Mouse (Mus musculus) liver, embryonic 12.5 days (tissue): Measurements from ENCODE around the gene Aar2. TPM values are rescaled to one million over a fixed set of nuclear protein-coding genes. Genes with fewer than 3 reads are reported as not detected.

Experiments used
- ATAC-seq: fragments of 200-750 bp; cut with Nextera tagmentation; 2 replicates; pipeline ENCODE4 v1.8.0; 2017; ENCODE audit warnings: moderate number of reproducible peaks, mild to moderate bottlenecking, moderate library complexity
- H3K27ac ChIP-seq: fragments of 300-500 bp; sonication (generic); 2 replicates; pipeline ENCODE4 v1.5.1; 2016; ENCODE audit warnings: mild to moderate bottlenecking
- H3K27me3 ChIP-seq: fragments of 300-500 bp; sonication (generic); replicated peaks from 2 replicates; pipeline ENCODE4 v1.6.1; 2016; ENCODE audit warnings: mild to moderate bottlenecking, moderate library complexity
- H3K36me3 ChIP-seq: fragments of 300-500 bp; sonication (generic); 2 replicates; pipeline ENCODE4 v1.6.1; 2016; ENCODE audit warnings: mild to moderate bottlenecking, moderate library complexity
- H3K4me1 ChIP-seq: fragments of 300-500 bp; sonication (generic); 2 replicates; pipeline ENCODE4 v1.6.1; 2016
- H3K4me2 ChIP-seq: fragments of 300-500 bp; sonication (generic); 2 replicates; pipeline ENCODE4 v1.6.1; 2016; ENCODE audit warnings: mild to moderate bottlenecking, moderate library complexity
- H3K4me3 ChIP-seq: fragments of 300-500 bp; sonication (generic); 2 replicates; pipeline ENCODE4 v1.5.1; 2016; ENCODE audit warnings: mild to moderate bottlenecking, moderate library complexity
- H3K9ac ChIP-seq: fragments of 300-500 bp; sonication (generic); 2 replicates; pipeline ENCODE4 v1.6.1; 2016; ENCODE audit warnings: mild to moderate bottlenecking, moderate library complexity
- H3K9me3 ChIP-seq: fragments of 300-500 bp; sonication (generic); replicated peaks from 2 replicates; pipeline ENCODE4 v1.6.1; 2016; ENCODE audit warnings: mild to moderate bottlenecking, moderate library complexity
- WGBS: fragments of 180-500 bp; shearing (Covaris S2); methylation state at CpG from one replicate; pipeline ENCODE4 v1.1.7; 2016; ENCODE audit not compliant: insufficient replicate concordance; 5-methylcytosine and 5-hydroxymethylcytosine counted together
- polyA plus RNA-seq: library from polyadenylated mRNA; unstranded; fragments of >200 nt; fragmentation: Nextera tagmentation; extraction: Ambion mirVana; gene quantifications from 2 replicates; pipeline ENCODE4 v1.2.1, GENCODE M21; 2016

The Aar2 gene
- polyA plus RNA-seq, 1 experiment from 2014 or later: 22.6 TPM

DNA sequence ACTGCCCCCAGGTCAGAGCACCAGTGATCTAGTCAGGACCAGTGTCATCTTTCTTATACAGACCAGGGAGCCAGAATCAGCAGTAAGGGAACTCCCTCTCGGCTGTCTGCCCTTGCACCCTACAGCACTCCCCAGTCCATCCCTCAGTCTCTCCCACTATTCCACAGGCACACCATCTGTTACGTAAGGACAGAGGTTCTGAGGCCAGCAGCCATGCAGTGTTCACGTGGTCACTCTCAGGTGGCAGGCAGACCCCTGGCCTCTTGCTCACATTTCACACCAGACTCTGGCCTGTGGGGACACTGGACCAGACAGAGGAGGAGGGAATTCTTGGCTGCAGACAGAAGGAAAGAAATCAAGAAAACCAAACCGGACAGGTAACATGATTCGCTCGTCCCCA is 24.1 kb downstream of the Aar2 start:
- no peak for ATAC-seq
- 70% methylated on average over 6 of the region's 6 CpGs for WGBS
- Histone ChIP-seq H3K4me3 (no peak overlapping the region), H3K36me3 (peaks cover 31% of the 10 kb centered on the region), H3K27me3 (peaks cover 6% of the 10 kb centered on the region; the same call in 1 of the 2 replicates), H3K4me1 (no peaks in the 10 kb centered on the region), H3K4me2 (no peak overlapping the region), H3K9me3 (no peaks in the 10 kb centered on the region), H3K27ac (no peak overlapping the region), H3K9ac (no peak overlapping the region)

DNA sequence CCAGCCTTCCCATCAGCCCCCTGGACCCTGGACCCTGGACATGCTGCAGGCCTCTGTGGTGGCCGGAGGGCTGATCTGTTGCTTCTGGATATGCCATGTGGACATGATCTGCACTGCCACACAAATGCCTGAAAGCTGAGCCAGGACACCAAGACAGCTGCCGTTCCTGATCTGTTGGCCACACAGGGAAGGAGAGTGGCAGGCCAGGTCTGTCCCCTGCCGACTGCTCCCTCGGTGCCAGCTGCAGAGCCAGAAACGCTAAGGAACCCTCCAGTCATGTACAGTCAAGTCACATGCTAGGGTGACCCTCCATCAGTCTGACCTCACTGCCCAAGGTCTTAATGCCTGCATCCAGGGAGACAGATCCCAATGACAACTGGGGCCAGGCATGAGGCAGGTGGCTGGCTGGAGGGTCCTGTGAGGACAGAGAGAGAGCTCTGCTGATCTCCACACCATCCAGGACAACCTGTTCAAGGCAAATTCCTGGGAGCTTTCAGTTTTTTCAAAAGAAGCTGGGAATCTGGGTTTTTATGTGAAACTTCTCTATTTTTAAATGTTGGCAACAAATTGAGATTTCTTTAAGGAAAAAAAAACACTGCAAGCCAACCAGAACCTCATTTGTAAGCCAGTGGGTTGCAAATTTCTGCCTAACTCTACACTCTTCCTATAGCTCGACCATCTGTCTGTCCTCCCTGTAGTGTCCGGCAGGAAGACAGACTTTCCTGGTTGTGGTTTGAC is 29.6 kb downstream of the Aar2 start:
- no peaks in the 10 kb centered on the region for H3K4me1 ChIP-seq
- no peaks in the 10 kb centered on the region for H3K36me3 ChIP-seq
- H3K9ac ChIP-seq: no peak overlapping the region
- 54% methylated on average over 7 of the region's 7 CpGs for WGBS
- H3K27me3 ChIP-seq: peaks cover 13% of the 10 kb centered on the region; the same call in 1 of the 2 replicates
- no peaks in the 10 kb centered on the region for H3K9me3 ChIP-seq
- no peak overlapping the region for H3K4me2 ChIP-seq
- no peak for ATAC-seq
- no peak overlapping the region for H3K4me3 ChIP-seq
- H3K27ac ChIP-seq: no peak overlapping the region

DNA sequence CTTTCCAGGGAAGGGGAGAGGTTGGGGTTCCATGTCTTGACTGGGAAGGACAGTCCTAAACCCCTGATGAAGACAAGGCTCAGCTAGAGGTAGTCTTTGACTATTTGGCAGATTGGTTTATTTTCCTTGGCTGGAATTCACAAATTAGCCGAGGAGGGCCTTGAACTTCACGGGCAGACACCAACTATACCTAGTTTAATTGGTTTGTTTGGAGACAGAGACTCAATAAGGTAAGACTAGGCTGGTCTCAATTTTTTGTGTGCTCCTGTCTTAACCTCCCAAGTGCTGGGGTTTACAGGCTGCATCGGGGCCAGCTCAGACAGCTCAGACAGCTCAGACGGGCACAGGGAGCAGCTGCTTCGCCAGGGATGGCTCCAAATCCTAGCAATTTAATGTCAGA is 33.1 kb downstream of the Aar2 start:
- no peak overlapping the region for H3K4me2 ChIP-seq
- no peak overlapping the region for H3K27ac ChIP-seq
- no peak for ATAC-seq
- 47% methylated on average over 5 of the region's 5 CpGs for WGBS
- no peaks in the 10 kb centered on the region for H3K9me3 ChIP-seq
- no peak overlapping the region for H3K9ac ChIP-seq
- H3K4me1 ChIP-seq: no peaks in the 10 kb centered on the region
- H3K4me3 ChIP-seq: no peak overlapping the region
- peaks cover 30% of the 10 kb centered on the region; the same call in 1 of the 2 replicates for H3K27me3 ChIP-seq
- no peaks in the 10 kb centered on the region for H3K36me3 ChIP-seq

DNA sequence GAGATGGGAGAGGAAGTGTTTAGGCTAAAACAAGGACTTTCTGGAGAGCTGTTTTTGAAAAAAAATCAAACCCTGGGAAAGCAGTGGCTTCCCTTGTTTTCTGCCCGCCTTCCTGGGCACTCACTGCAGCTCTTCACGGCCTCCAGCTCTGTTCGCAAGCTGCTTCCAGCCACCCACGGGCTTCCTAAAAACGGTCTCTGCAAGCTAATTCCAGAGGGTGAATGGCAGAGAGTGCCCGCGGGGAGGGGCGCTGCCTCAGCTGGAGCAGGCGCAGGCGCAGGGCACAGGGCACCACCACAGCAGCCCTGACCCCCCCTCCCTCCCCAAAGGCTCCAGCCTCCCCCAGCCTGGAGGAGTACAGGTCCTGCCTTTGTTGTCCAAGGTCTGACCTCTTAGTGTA is 33.9 kb downstream of the Aar2 start:
- Histone ChIP-seq H3K4me1 (no peaks in the 10 kb centered on the region), H3K27me3 (peaks cover 24% of the 10 kb centered on the region; the same call in 1 of the 2 replicates), H3K36me3 (no peaks in the 10 kb centered on the region), H3K9me3 (no peaks in the 10 kb centered on the region), H3K4me3 (no peak overlapping the region), H3K9ac (no peak overlapping the region), H3K4me2 (no peak overlapping the region), H3K27ac (no peak overlapping the region)
- no peak for ATAC-seq
- 54% methylated on average over 10 of the region's 10 CpGs for WGBS

DNA sequence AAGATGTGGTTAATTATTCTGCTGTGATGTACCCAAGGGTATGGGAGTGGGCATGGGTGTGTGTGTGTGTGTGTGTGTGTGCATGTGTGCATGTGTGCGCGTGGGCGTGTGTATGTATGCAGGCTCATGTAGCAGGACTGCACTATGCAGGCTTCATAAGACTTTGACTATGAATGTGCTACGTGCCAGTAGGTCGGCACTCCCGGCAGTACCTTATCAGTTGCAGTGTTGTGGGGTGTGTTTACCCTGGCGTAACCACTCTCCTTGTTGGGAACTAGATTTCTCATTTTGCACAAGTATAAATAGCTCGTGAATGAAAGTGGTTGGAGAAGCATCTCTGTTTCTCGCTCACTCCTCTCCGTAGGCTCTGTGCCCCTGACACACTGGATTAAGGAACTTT is 35.5 kb downstream of the Aar2 start:
- Histone ChIP-seq H3K4me1 (no peaks in the 10 kb centered on the region), H3K4me2 (no peak overlapping the region), H3K4me3 (no peak overlapping the region), H3K27ac (no peak overlapping the region), H3K9me3 (no peaks in the 10 kb centered on the region), H3K36me3 (no peaks in the 10 kb centered on the region), H3K27me3 (peaks cover 24% of the 10 kb centered on the region; the same call in 1 of the 2 replicates), H3K9ac (no peak overlapping the region)
- ATAC-seq: no peak
- 61% methylated on average over 10 of the region's 10 CpGs for WGBS

DNA sequence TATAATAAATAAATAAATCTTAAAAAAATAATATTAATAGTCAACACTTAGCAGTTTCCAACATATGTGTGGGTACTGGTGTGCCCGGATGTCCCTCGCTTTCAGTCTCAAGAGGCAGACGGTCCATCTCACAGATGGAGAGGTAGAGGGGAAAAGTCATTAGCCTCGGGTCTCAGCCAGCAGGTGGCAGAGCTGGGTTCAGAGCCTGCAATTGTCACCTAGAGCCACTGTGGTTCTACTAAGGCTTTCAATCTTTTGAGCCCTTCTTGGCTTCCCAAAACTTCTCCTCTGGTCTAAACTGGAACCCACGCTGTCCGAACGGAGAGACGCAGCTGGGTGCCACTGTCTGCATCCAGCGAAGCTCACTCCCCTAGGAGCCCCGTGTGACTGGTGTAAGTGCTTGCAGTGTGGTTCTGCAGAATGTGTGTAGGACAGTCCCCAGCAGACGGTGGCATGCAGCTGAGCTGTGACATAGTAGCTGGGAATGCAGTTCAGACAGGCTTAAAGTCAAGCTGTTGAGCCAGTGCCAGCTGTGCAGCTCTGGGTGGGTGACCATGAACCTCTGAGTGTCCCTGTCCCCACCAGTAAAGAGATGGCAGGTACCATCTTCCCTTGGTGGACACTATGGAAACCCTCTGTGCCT is 36.9 kb downstream of the Aar2 start:
- Histone ChIP-seq H3K36me3 (no peaks in the 10 kb centered on the region), H3K27ac (no peak overlapping the region), H3K4me3 (no peak overlapping the region), H3K4me2 (no peak overlapping the region), H3K27me3 (peaks cover 21% of the 10 kb centered on the region; the same call in 1 of the 2 replicates), H3K9ac (no peak overlapping the region), H3K9me3 (no peaks in the 10 kb centered on the region), H3K4me1 (no peaks in the 10 kb centered on the region)
- WGBS: 42% methylated on average over 11 of the region's 11 CpGs
- no peak for ATAC-seq

DNA sequence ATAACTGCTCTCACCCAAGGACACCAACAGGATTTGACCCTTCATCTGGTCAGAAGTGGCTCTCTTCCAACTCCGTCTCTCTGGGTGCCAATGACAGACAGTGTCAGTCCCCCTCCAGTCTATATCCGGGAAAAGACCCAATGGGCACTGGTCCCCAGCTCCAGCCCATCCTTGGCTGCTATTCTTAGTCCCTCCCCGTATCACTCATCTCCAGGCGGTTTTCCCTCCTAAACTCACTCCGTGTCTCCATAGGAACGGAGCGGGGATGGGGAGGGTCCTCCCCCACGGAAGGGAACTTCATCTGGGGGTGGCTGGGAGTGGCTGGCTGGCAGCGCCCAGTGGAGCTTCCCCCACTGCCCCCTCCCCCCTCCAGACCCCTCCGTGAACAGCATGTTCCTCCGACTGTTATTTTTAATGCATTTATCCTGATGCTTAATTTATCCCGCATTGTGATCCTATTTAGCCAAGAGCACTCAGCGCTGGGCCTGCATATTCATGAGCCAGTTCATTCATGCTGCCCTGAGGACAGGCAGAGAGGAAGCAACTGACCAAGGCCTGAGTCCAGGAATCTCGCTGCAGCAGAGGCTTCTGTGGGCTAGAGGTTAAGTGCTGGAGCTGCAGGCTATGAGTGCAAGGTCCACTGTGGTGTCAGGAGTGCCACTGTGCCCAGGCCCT is 37.5 kb downstream of the Aar2 start:
- H3K4me3 ChIP-seq: no peak overlapping the region
- no peaks in the 10 kb centered on the region for H3K4me1 ChIP-seq
- ATAC-seq: no peak
- whole genome bisulfite sequencing: 54% methylated on average over 14 of the region's 14 CpGs
- no peaks in the 10 kb centered on the region for H3K9me3 ChIP-seq
- H3K4me2 ChIP-seq: no peak overlapping the region
- no peak overlapping the region for H3K9ac ChIP-seq
- no peak overlapping the region for H3K27ac ChIP-seq
- no peaks in the 10 kb centered on the region for H3K36me3 ChIP-seq
- peaks cover 21% of the 10 kb centered on the region; the same call in 1 of the 2 replicates for H3K27me3 ChIP-seq

DNA sequence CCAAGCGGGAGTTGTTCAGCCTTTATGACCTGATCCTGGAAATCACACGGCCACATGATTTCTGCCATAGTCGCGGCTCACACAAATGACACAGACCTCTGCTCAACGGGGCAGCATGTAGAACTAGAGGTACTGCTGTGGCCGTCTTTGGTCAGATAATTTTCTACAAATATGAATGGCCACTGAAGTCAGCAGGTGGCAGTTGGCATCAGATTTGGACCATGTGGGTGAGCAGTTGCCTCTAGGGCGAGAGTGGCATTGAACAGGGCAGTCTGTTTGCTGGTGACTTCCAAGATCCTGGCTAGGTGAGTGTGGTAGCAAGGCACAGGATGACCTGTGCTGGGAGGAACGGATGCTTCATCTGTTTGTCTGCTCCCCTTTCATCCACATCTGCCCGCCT is 42.1 kb downstream of the Aar2 start:
- Histone ChIP-seq H3K9ac (no peak overlapping the region), H3K27me3 (peaks cover 5% of the 10 kb centered on the region; the same call in 1 of the 2 replicates), H3K4me2 (no peak overlapping the region), H3K27ac (no peak overlapping the region), H3K9me3 (no peaks in the 10 kb centered on the region), H3K4me1 (no peaks in the 10 kb centered on the region), H3K36me3 (no peaks in the 10 kb centered on the region), H3K4me3 (no peak overlapping the region)
- 75% methylated on average over 9 of the region's 9 CpGs for WGBS
- ATAC-seq: no peak

DNA sequence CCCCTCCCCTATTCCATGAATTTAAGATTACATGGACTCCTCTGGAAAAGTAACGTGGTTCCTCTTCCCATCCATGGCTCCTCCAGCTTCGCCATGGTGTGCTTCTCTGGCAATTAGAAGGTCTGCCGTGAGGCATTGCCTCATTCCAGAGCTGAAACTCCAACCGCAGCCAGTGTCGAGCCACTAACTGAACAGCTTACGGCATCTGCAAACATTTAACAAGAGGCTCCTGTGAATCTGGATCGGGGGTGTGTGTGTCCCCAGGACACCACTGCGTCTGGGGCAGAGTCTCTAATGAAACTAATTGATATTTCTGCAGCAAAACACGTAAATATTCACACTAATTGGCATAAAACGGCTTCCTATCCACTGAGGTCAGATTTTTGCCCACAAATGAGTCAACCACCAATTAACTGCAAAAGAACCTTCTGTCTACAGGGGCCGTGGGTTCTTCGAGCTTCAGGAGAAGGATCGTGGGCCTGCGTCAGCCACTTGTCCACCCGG is 47.7 kb downstream of the Aar2 start:
- no peak overlapping the region for H3K9ac ChIP-seq
- H3K4me3 ChIP-seq: no peak overlapping the region
- H3K27ac ChIP-seq: no peak overlapping the region
- ATAC-seq: no peak
- no peaks in the 10 kb centered on the region for H3K9me3 ChIP-seq
- 61% methylated on average over 15 of the region's 15 CpGs for WGBS
- no peaks in the 10 kb centered on the region for H3K27me3 ChIP-seq
- H3K36me3 ChIP-seq: no peaks in the 10 kb centered on the region
- no peak overlapping the region for H3K4me2 ChIP-seq
- no peaks in the 10 kb centered on the region for H3K4me1 ChIP-seq

DNA sequence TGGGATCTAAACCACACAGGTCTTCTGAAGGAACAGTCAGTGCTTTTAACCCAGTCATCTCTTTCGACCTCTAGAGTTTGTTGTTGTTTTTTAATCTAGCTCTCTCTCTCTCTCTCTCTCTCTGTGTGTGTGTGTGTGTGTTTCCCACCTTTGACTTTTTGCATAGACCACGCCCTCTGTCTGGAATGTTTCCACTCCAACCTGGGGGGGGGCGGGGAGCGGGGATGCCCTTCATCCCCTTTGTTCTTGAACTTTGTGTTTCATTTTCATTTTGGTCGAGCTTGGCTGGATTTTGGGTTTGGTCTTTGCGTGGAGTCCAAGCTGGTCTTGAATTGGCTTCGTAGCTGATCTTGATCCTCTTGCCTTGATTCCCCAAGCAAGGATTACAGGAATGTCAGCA is 55.2 kb downstream of the Aar2 start:
- H3K4me3 ChIP-seq: no peak overlapping the region
- H3K4me2 ChIP-seq: no peak overlapping the region
- no peaks in the 10 kb centered on the region for H3K9me3 ChIP-seq
- no peaks in the 10 kb centered on the region for H3K36me3 ChIP-seq
- H3K9ac ChIP-seq: no peak overlapping the region
- 62% methylated on average over 7 of the region's 7 CpGs for WGBS
- no peaks in the 10 kb centered on the region for H3K4me1 ChIP-seq
- H3K27ac ChIP-seq: no peak overlapping the region
- no peak for ATAC-seq
- peaks cover 14% of the 10 kb centered on the region; the same call in 1 of the 2 replicates for H3K27me3 ChIP-seq

DNA sequence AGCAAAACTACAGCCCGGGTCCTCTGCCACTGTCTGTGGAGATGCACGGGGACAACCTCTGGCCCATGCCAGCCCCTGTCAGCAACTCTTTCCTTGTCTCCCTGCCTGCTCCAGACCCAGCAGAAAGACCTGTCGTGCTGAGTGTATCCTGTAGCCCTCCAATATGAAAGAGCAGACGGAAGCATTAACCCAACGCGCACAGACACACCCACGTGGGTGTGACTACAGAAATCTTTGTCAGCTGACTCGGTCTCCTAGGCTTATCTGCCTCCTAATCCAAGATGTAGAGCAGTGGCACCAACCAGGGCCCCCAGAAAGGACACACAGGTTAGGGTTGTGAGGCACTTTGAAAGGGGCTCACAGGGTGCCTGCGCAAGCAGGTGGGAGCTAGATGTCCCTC is 56.3 kb downstream of the Aar2 start:
- 73% methylated on average over 9 of the region's 9 CpGs for WGBS
- no peak overlapping the region for H3K9ac ChIP-seq

DNA sequence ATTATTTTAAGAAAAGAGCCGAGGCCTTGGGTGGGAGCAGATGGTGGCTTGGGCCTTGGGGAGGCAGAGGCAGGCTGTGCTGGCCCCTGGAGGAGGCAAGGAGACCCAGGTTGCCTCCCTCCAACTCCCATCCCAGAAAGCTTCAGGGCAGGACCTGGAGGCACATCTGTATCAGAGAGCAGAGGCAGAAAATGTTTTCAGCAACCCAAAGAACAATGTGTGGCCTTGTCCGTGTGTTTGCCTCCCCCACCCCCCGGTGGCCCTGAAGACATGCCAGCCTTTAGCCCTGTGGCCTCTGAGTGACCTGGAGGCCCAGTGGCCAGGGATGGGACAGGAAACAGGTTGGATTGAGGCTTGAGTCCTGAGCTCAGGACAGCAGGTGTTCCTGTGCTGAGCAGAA is 57.8 kb downstream of the Aar2 start:
- Histone ChIP-seq H3K36me3 (no peaks in the 10 kb centered on the region), H3K9ac (no peak overlapping the region), H3K9me3 (no peaks in the 10 kb centered on the region), H3K4me2 (no peak overlapping the region), H3K27me3 (peaks cover 30% of the 10 kb centered on the region), H3K27ac (no peak overlapping the region), H3K4me1 (no peaks in the 10 kb centered on the region), H3K4me3 (no peak overlapping the region)
- ATAC-seq: no peak
- WGBS: 47% methylated on average over 3 of the region's 3 CpGs

More for the DNA sequence above, 56.3 kb downstream of the Aar2 start:
- H3K27me3 ChIP-seq: peaks cover 23% of the 10 kb centered on the region; the same call in 1 of the 2 replicates
- H3K4me1 ChIP-seq: no peaks in the 10 kb centered on the region
- H3K9me3 ChIP-seq: no peaks in the 10 kb centered on the region
- no peak for ATAC-seq
- no peaks in the 10 kb centered on the region for H3K36me3 ChIP-seq
- no peak overlapping the region for H3K4me3 ChIP-seq
- no peak overlapping the region for H3K27ac ChIP-seq
- H3K4me2 ChIP-seq: no peak overlapping the region
